Mouse (Mus musculus) telencephalon, adult 2 months (tissue): ENCODE measurements at regions not wholly inside any gene's neighbourhood (a gene's known extent, or its start where the extent isn't known, plus 50 kb on each side); places are given as distances from the start of the nearest gene placed in this dataset.

Experiments used
- DNase-seq: peaks from one replicate; pipeline ENCODE4 v3.0.0-alpha.2; 2011; ENCODE audit warnings: low read depth, low spot score

- DNase-seq, result no peak
These were observed 157.0 kb downstream of the Fgf18 start for GRCm38 (mm10) chr11:32990201-32990600.

- no peak for DNase-seq
These were observed 154.5 kb upstream of the Smim23 start for GRCm38 (mm10) chr11:32978899-32979298.

GRCm38 (mm10) chr11:32976572-32976971 lies 152.2 kb upstream of the Smim23 start:
- DNase-seq, result no peak

- no peak for DNase-seq
These were observed 149.0 kb upstream of the Smim23 start for GRCm38 (mm10) chr11:32973453-32973852.

GRCm38 (mm10) chr11:32965418-32965817 lies 141.0 kb upstream of the Smim23 start:
- no peak for DNase-seq

- no peak for DNase-seq
These were observed 139.4 kb upstream of the Smim23 start for GRCm38 (mm10) chr11:32963625-32964293.

GRCm38 (mm10) chr11:32961600-32961999 lies 137.2 kb upstream of the Smim23 start:
- DNase-seq, result no peak

GRCm38 (mm10) chr11:32958961-32959360 lies 134.6 kb upstream of the Smim23 start:
- no peak for DNase-seq

- no peak for DNase-seq
These were observed 132.6 kb upstream of the Smim23 start for GRCm38 (mm10) chr11:32956993-32957392.

- no peak for DNase-seq
These were observed 127.9 kb upstream of the Smim23 start for GRCm38 (mm10) chr11:32952271-32952670.

- no peak for DNase-seq
These were observed 123.7 kb upstream of the Smim23 start for GRCm38 (mm10) chr11:32948132-32948531.

GRCm38 (mm10) chr11:32946481-32947001 lies 122.1 kb upstream of the Smim23 start:
- DNase-seq, result no peak

GRCm38 (mm10) chr11:32945071-32945470 lies 120.7 kb upstream of the Smim23 start:
- no peak for DNase-seq

- peak; percentile 65 for DNase-seq
These were observed 117.1 kb upstream of the Smim23 start for GRCm38 (mm10) chr11:32941331-32942009.

GRCm38 (mm10) chr11:32939102-32939501 lies 114.7 kb upstream of the Smim23 start:
- no peak for DNase-seq

- DNase-seq, result no peak
These were observed 112.8 kb upstream of the Smim23 start for GRCm38 (mm10) chr11:32937167-32937566.

- DNase-seq, result no peak
These were observed 107.5 kb upstream of the Smim23 start for GRCm38 (mm10) chr11:32931928-32932327.

- DNase-seq, result no peak
These were observed 106.6 kb upstream of the Smim23 start for GRCm38 (mm10) chr11:32931018-32931417.

- no peak for DNase-seq
These were observed 104.4 kb upstream of the Smim23 start for GRCm38 (mm10) chr11:32928837-32929236.

GRCm38 (mm10) chr11:32925421-32926271 lies 101.2 kb upstream of the Smim23 start:
- no peak for DNase-seq

- DNase-seq, result no peak
These were observed 100.5 kb upstream of the Smim23 start for GRCm38 (mm10) chr11:32924932-32925331.

- no peak for DNase-seq
These were observed 88.7 kb upstream of the Smim23 start for GRCm38 (mm10) chr11:32913071-32913470.
